Mouse (Mus musculus) embryonic facial prominence, embryonic 13.5 days (tissue): ENCODE results near the gene Ilf3. TPM values are rescaled to one million over a fixed set of nuclear protein-coding genes. Genes with fewer than 3 reads are reported as not detected.

Source experiments
- ATAC-seq: fragments of 200-750 bp; cut with Nextera tagmentation; 2 replicates; pipeline ENCODE4 v1.8.0; 2017; ENCODE audit warnings: low read depth; ENCODE audit not compliant: insufficient number of reproducible peaks, insufficient read depth, low FRiP score, low TSS enrichment
- H3K27ac ChIP-seq: fragments of 300-500 bp; sonication (generic); 2 replicates; pipeline ENCODE4 v1.5.1; 2015; ENCODE audit warnings: moderate library complexity, mild to moderate bottlenecking, inconsistent platforms
- H3K27me3 ChIP-seq: fragments of 300-500 bp; sonication (generic); 2 replicates; pipeline ENCODE4 v1.6.1; 2015; ENCODE audit warnings: mild to moderate bottlenecking, inconsistent platforms
- H3K36me3 ChIP-seq: fragments of 300-500 bp; sonication (generic); 2 replicates; pipeline ENCODE4 v1.6.1; 2015; ENCODE audit warnings: mild to moderate bottlenecking, inconsistent platforms
- H3K4me1 ChIP-seq: fragments of 300-500 bp; sonication (generic); 2 replicates; pipeline ENCODE4 v1.6.1; 2015; ENCODE audit warnings: inconsistent platforms
- H3K4me2 ChIP-seq: fragments of 300-500 bp; sonication (generic); 2 replicates; pipeline ENCODE4 v1.6.1; 2015; ENCODE audit warnings: moderate library complexity, mild to moderate bottlenecking, inconsistent platforms
- H3K4me3 ChIP-seq: fragments of 300-500 bp; sonication (generic); 2 replicates; pipeline ENCODE4 v1.5.1; 2015; ENCODE audit warnings: mild to moderate bottlenecking, inconsistent platforms
- H3K9ac ChIP-seq: fragments of 300-500 bp; sonication (generic); 2 replicates; pipeline ENCODE4 v1.6.1; 2015; ENCODE audit warnings: mild to moderate bottlenecking, inconsistent platforms
- H3K9me3 ChIP-seq: fragments of 300-500 bp; sonication (generic); 2 replicates; pipeline ENCODE4 v1.6.1; 2016; ENCODE audit warnings: inconsistent platforms
- WGBS: fragments of 180-500 bp; shearing (Covaris S2); methylation state at CpG from one replicate; pipeline ENCODE4 v1.1.7; 2015; ENCODE audit warnings: mixed read lengths; 5-methylcytosine and 5-hydroxymethylcytosine counted together
- polyA plus RNA-seq: library from polyadenylated mRNA; unstranded; fragments of >200 nt; fragmentation: Nextera tagmentation; extraction: Ambion mirVana; gene quantifications from 2 replicates; pipeline ENCODE4 v1.2.1, GENCODE M21; 2015

Gene Ilf3
- polyA plus RNA-seq, 1 experiment from 2014 or later = 252 TPM

DNA sequence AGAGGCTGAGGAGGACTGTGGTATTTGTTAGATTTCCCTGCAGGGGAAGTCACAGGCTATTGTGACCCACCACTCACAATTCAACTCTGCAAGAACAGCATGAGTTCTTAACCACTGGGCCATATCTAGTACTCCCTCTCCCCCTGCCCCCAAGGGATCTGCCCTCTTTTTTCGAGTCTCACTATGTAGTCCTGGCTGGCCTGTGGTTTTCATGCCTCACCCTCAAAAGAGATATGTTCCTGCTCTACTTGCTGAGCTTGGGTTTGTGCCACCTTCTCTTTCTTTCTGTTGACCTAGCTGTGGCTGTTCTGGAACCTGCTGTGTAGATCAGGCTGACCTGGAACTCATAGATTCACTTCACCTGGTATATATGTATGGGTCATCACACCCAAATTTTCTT, 4.8 kb downstream of the Ilf3 start:
- Histone ChIP-seq H3K36me3 (peaks cover 31% of the 10 kb centered on the region), H3K9me3 (no peaks in the 10 kb centered on the region), H3K4me3 (no peak overlapping the region), H3K4me1 (peaks cover 26% of the 10 kb centered on the region), H3K9ac (no peak overlapping the region), H3K27me3 (no peaks in the 10 kb centered on the region), H3K4me2 (no peak overlapping the region), H3K27ac (no peak overlapping the region)
- no peak for ATAC-seq
- WGBS = 79% methylated on average over 1 of the region's 1 CpGs

DNA sequence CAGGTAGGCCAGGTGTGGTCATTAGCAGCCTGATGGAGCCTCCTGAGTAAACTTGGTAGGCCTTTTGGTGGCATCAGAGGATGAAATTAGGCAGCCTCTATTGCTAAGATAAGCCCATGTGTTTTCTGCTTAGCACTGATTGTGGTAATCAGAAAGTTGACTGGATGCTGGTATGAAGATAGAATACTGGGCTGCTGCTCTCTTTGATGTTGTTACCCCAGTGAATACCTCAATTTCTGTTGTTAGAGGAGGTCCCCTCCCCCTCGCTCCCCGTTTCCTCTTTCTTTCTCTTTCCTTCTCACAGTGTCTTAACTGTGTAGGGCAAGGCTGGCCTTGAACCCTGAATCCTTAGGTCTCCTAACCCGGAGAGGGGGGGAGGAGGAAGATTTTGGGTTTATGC, 11.5 kb downstream of the Ilf3 start:
- Histone ChIP-seq H3K36me3 (peaks cover 46% of the 10 kb centered on the region), H3K9ac (no peak overlapping the region), H3K4me3 (no peak overlapping the region), H3K9me3 (no peaks in the 10 kb centered on the region), H3K27ac (no peak overlapping the region), H3K4me1 (peaks cover 33% of the 10 kb centered on the region), H3K4me2 (no peak overlapping the region), H3K27me3 (no peaks in the 10 kb centered on the region)
- WGBS = 84% methylated on average over 3 of the region's 3 CpGs
- ATAC-seq = no peak

DNA sequence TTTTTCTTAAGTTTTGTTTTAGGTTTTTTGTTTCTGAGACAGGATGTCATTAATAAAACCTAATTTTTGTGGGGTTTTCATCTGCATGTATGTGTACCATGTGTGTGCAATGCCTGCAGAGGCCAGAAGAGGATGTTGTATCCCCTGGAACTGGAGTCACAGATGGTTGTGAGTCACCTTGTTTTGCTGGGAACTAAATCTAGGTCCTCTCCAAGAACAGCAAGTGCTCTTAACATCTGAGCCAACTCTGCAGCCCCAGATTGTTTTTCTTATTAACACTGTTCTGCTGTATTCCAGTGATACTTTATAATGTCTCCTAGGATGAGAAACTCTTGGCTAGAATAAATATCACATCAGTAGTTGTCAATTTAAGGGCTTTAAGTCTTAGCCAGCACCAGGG, 13.2 kb downstream of the Ilf3 start:
- no peak for ATAC-seq

DNA sequence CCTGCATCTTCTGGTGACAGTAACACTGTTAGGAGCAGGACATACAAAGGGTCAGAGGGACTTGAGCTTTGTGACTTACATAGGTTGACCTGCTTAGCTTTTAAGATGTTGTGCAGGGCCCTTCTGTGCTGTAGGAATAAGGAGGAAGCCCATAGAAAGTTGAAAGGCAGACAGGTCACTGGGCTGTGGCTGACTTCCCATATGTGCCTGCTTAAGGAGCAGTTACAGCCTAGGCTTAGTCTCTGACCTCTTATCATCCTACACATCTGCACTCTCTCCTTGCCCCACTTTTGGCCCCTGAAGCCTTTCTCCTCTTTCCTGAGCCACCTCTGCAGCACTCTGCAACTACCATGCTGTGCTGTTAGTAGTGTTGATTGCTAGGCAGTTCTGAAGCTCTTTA, 16.3 kb downstream of the Ilf3 start:
- Histone ChIP-seq H3K4me1 (peaks cover 18% of the 10 kb centered on the region), H3K9ac (no peak overlapping the region), H3K36me3 (peaks cover 40% of the 10 kb centered on the region), H3K4me2 (no peak overlapping the region), H3K27ac (no peak overlapping the region), H3K4me3 (no peak overlapping the region), H3K9me3 (no peaks in the 10 kb centered on the region), H3K27me3 (no peaks in the 10 kb centered on the region)
- no peak for ATAC-seq

More for the DNA sequence above, 13.2 kb downstream of the Ilf3 start:
- Histone ChIP-seq H3K27ac (no peak overlapping the region), H3K9ac (no peak overlapping the region), H3K4me1 (peaks cover 34% of the 10 kb centered on the region), H3K27me3 (no peaks in the 10 kb centered on the region), H3K36me3 (peaks cover 38% of the 10 kb centered on the region), H3K4me3 (no peak overlapping the region), H3K4me2 (no peak overlapping the region), H3K9me3 (no peaks in the 10 kb centered on the region)

DNA sequence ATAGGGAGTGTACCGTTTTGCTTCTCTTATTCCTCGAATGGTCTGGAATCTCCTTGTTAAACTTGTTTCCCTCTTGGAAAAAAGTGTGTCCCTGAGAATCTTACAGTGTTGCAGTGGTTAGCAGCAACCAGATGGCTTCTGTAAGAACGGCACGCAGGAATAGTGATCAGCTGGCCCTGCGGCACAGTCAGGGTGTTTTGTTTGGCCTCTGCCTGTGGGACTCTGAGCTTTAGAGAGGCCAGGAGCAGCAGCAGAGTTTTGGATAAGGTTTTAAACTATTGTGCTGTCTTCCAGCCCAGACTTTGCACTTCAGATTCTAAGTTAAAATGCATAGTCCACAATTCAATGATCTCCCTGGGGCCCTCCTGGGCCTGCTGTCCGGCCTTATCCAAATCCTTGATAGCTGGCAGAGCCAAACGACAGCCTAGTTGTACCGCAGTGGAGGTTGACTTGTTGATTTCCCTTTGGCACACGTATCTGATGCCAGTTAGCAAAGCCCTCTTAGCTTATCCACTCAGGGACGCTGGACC, 25.0 kb downstream of the Ilf3 start:
- no peaks in the 10 kb centered on the region for H3K27me3 ChIP-seq
- no peak for ATAC-seq
- H3K9ac ChIP-seq = no peak overlapping the region
- H3K27ac ChIP-seq = no peak overlapping the region
- H3K4me2 ChIP-seq = no peak overlapping the region
- H3K9me3 ChIP-seq = no peaks in the 10 kb centered on the region
- H3K36me3 ChIP-seq = peaks cover 99% of the 10 kb centered on the region
- no peak overlapping the region for H3K4me3 ChIP-seq
- WGBS = 92% methylated on average over 10 of the region's 10 CpGs
- no peaks in the 10 kb centered on the region for H3K4me1 ChIP-seq

DNA sequence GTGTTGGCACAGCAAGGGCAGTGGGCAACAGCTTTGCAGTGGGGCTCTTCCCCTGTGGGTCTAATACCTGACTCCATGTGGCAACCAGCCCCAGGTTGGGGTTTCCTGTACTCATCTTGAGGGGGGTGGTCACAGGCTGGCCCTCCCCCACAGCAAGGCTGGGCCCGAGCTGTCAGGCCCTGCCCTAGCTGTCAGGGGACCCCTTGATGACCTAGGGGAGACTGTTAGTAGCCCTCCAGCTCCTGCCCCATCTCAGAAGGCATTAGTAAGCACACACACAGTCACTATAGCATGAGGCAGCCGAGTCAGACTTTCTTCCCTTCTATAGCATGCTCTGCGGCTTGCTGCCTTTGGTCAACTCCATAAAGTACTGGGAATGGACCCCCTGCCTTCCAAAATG, 28.0 kb downstream of the Ilf3 start:
- no peaks in the 10 kb centered on the region for H3K9me3 ChIP-seq
- peaks cover 100% of the 10 kb centered on the region for H3K36me3 ChIP-seq
- WGBS = 88% methylated on average over 3 of the region's 3 CpGs
- no peaks in the 10 kb centered on the region for H3K4me1 ChIP-seq
- no peak for ATAC-seq
- no peak overlapping the region for H3K4me3 ChIP-seq
- no peak overlapping the region for H3K9ac ChIP-seq
- H3K4me2 ChIP-seq = no peak overlapping the region
- H3K27me3 ChIP-seq = no peaks in the 10 kb centered on the region
- H3K27ac ChIP-seq = no peak overlapping the region

DNA sequence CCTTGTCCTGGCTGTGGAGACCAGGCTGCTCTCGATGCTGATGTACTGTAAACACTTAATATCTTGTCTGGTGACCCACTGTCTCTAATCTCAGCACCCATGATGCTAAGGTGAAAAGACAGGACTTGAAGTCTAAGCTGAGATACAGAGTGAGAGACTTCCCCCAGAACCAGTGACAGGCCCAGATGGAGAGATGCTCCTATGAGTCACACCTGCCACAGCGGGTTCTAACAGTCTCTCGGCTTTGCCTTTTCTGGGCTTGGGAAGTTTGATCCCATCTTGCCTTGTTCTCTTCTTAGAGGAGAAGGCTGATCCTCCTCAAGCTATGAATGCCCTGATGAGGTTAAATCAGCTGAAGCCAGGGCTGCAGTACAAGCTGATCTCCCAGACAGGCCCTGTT, 29.5 kb downstream of the Ilf3 start:
- Histone ChIP-seq H3K9ac (no peak overlapping the region), H3K36me3 (peaks cover 99% of the 10 kb centered on the region), H3K4me1 (no peaks in the 10 kb centered on the region), H3K9me3 (no peaks in the 10 kb centered on the region), H3K27ac (no peak overlapping the region), H3K27me3 (no peaks in the 10 kb centered on the region), H3K4me3 (no peak overlapping the region), H3K4me2 (no peak overlapping the region)
- WGBS = 92% methylated on average over 3 of the region's 3 CpGs
- no peak for ATAC-seq

DNA sequence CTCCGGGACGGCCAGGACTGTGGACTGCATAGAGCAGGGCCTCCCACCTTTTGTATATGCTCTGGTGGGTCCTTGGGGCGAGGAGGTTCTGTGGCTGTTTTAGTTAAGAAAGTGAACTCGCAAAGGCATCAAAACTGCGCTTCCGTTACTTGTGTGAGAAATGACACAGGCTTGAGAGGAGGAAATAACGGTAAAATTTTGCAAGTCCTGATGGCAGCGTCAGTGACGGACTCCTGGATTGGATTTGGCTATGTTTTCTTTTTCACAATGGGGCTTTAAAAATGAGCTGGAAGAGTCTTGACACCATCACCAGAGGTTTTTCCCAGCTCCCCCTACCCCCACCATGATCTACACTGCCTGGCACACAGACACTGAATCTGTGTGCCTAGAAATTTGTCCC, 33.4 kb downstream of the Ilf3 start:
- H3K36me3 ChIP-seq = peaks cover 99% of the 10 kb centered on the region
- ATAC-seq = no peak

DNA sequence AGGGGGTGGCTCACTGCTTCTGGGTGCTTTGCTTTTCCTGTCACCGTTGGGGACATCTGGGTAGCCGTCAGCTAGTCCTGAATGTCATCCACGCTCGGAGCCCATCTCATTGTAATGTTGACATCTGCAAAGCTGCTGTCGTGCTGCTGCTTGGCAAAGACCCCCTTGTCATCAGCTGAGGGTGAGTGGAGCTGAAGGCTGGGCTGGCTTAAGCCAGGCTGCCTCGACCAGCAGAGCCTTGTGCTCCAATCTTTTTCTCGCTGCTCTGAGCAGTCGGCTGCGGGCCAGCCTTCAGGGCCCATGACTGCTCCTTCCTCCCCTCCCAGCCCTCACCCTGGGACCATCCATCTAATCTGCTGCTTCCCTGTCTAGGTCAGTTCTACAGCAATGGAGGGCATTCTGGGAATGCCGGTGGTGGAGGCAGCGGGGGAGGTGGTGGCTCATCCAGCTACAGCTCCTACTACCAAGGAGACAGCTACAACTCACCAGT, 35.1 kb downstream of the Ilf3 start:
- Histone ChIP-seq H3K9me3 (no peaks in the 10 kb centered on the region), H3K27me3 (no peaks in the 10 kb centered on the region), H3K36me3 (peaks cover 92% of the 10 kb centered on the region), H3K27ac (no peak overlapping the region), H3K4me3 (no peak overlapping the region), H3K4me1 (no peaks in the 10 kb centered on the region), H3K4me2 (no peak overlapping the region), H3K9ac (no peak overlapping the region)
- no peak for ATAC-seq
- WGBS = 87% methylated on average over 11 of the region's 11 CpGs

More for the DNA sequence above, 33.4 kb downstream of the Ilf3 start:
- Histone ChIP-seq H3K4me1 (no peaks in the 10 kb centered on the region), H3K27me3 (no peaks in the 10 kb centered on the region), H3K9me3 (no peaks in the 10 kb centered on the region), H3K4me2 (no peak overlapping the region), H3K9ac (no peak overlapping the region), H3K27ac (no peak overlapping the region), H3K4me3 (no peak overlapping the region)
- WGBS = 94% methylated on average over 9 of the region's 9 CpGs

DNA sequence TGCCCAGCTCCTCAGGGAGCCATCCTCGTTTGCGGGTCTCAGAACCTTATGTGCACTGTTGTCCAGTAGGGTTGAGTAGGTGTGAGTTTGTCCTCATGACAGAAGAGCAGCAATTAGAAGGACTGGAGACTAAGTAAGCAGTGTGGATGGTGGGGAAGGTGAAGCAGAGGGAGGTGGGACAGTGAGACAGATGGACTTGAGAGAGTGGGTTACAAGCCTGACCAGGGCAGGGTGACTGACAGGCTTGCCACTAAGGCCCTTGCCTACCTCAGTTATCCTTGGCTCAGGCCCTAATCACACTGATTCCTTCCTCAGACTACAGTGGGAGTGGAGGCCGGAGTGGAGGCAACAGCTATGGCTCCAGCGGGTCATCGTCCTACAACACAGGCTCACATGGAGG, 36.1 kb downstream of the Ilf3 start:
- no peak for ATAC-seq
- H3K36me3 ChIP-seq = peaks cover 83% of the 10 kb centered on the region
- no peak overlapping the region for H3K4me2 ChIP-seq
- H3K27me3 ChIP-seq = no peaks in the 10 kb centered on the region
- WGBS = 95% methylated on average over 5 of the region's 5 CpGs
- no peak overlapping the region for H3K27ac ChIP-seq
- H3K4me3 ChIP-seq = no peak overlapping the region
- no peaks in the 10 kb centered on the region for H3K9me3 ChIP-seq
- H3K9ac ChIP-seq = no peak overlapping the region
- no peaks in the 10 kb centered on the region for H3K4me1 ChIP-seq

DNA sequence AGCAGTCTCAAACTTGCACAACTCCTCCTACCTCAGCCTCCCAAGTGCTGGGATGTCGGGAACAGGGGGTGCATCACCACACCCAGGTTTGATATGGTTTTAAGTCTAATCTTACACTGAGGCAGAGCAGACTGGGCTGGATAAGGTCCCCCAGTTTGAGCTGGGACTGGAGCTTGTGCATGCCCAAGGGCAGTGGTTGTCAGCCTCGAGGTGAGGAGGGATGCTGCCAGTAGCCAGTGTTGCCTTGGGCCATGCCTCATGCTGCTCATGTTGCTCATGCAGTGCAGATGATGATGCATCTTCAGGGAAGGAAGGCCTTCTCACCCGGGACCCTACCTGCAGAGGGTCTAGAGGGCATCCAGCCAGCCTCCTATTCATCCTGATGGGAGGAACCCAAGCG, 37.9 kb downstream of the Ilf3 start:
- no peak for ATAC-seq
- H3K36me3 ChIP-seq = peaks cover 65% of the 10 kb centered on the region
- H3K4me2 ChIP-seq = no peak overlapping the region
- H3K27me3 ChIP-seq = no peaks in the 10 kb centered on the region
- 70% methylated on average over 4 of the region's 4 CpGs for WGBS
- no peaks in the 10 kb centered on the region for H3K9me3 ChIP-seq
- H3K4me1 ChIP-seq = no peaks in the 10 kb centered on the region
- no peak overlapping the region for H3K27ac ChIP-seq
- no peak overlapping the region for H3K9ac ChIP-seq
- no peak overlapping the region for H3K4me3 ChIP-seq

DNA sequence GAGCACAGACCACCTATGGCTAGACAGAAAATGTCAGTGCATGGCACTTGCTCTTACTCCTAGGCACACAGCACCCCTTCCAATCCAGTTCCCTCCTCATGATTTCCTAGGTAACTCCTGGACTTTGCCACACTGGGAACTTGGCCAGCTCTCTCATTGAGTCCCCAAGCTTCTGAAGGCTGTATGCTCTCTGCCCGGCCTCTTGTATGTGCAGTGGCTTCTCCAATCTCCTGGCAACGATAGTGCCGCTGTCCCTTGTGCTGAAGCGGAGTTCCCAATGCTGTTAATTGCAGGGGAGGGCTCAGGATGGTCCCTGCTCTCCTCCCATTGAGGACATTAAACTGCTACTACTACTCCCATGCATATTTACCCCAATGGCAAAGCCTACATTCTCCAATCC, 40.3 kb downstream of the Ilf3 start:
- no peaks in the 10 kb centered on the region for H3K9me3 ChIP-seq
- no peak overlapping the region for H3K4me3 ChIP-seq
- peaks cover 10% of the 10 kb centered on the region for H3K4me1 ChIP-seq
- no peaks in the 10 kb centered on the region for H3K27me3 ChIP-seq
- H3K4me2 ChIP-seq = no peak overlapping the region
- no peak for ATAC-seq
- WGBS = 12% methylated on average over 4 of the region's 4 CpGs
- H3K27ac ChIP-seq = no peak overlapping the region
- H3K9ac ChIP-seq = no peak overlapping the region
- peaks cover 42% of the 10 kb centered on the region for H3K36me3 ChIP-seq

DNA sequence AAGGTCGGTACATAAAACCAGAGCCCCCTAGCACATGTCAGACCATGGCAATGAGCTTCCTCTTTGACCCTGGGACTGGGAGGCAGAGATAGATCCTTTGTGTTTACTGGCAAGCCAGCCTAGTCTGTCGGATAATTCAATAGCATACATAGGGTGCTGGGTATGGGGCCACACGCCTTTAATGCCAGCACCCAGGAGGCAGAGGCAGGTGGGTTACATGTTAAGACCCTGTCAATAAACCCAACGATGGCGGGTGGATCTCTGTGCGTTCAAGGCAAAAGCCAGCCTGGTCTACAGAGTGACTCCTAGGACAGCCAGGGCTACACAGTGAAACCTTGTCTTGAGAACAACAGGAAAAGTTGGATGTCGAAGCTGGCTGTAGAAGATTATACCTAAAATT, 41.0 kb downstream of the Ilf3 start:
- H3K4me2 ChIP-seq = no peak overlapping the region
- H3K9ac ChIP-seq = no peak overlapping the region
- no peak overlapping the region for H3K4me3 ChIP-seq
- no peaks in the 10 kb centered on the region for H3K27me3 ChIP-seq
- H3K9me3 ChIP-seq = no peaks in the 10 kb centered on the region
- peaks cover 35% of the 10 kb centered on the region for H3K36me3 ChIP-seq
- WGBS = 79% methylated on average over 7 of the region's 7 CpGs
- H3K27ac ChIP-seq = no peak overlapping the region
- peaks cover 10% of the 10 kb centered on the region for H3K4me1 ChIP-seq
- ATAC-seq = no peak
